Mouse (Mus musculus) lung, postnatal 14 days (tissue): ENCODE results near the gene Fam206a.
A peak's percentile ranks its signal among the peaks of the same experiment; 100 is the strongest.

Experiments used
- DNase-seq: peaks from one replicate; pipeline ENCODE4 v3.0.0; 2021

Gene Fam206a

DNA sequence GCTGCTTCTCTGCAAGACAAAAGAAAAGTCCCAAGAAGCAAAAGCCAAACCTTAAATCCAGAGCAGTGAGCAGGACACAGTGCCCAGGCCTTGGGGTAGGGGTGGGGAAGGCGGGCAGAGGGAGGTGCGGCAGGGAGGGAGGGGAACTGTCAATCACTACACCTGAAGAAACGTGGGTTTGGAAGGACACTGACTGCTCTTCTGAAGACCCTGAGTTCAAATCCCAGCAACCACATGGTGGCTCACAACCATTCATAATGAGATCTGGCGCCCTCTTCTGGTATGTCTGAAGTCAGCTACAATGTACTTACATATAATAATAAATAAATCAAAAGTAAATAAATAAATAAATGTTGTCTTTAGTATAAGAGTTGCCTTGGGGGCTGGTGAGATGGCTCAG is 42.8 kb downstream of the Fam206a start:
- DNase-seq: no peak

DNA sequence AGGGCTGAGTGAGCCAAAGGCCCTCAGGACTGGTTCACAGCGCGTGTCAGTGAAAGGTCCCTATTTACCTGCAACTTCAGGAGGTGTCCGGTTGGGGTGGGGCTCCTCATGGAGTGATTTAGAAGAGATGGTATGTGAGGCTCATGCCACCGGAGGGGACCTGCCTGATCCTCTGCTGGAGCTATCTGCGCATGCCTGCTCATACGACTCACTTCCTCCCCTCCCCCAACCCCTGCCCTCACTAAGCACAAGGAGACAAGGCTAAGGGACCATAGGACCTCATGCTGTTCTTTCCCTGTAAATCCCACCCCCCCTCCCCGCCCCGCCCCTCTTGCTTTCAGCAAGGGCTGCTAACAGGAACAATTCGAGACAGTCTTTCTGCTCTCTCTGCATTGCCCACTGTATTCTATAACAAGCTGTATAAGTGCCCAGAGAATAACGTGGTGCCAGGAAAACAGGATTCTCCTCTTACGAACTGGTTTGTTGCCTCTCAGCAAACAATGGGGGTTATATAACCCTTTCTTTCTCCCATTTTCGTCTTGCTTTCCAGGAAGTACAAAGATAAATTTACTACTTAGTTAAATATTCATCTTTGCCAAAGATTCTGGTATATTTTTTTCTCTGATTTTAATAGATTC is 43.9 kb downstream of the Fam206a start:
- DNase-seq: no peak

DNA sequence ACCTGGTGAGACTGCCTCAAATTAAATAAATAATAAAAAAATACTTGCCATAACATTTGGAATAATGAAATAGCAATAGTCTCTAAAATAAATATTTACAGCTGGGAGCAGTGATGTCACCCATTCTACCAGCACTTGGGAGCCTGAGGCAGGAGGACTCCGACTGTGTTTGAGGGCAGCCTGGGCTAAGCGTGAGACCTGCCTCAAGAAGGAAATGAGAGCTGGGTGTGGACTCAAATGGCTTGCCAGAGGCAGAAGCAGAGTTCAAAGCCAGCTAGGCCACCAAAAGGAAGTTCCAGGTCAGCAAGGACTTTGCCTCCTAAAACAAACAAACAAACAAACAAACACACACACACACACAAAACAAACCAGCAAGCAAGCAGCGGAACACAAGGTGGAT is 45.3 kb downstream of the Fam206a start:
- DNase-seq: no peak

DNA sequence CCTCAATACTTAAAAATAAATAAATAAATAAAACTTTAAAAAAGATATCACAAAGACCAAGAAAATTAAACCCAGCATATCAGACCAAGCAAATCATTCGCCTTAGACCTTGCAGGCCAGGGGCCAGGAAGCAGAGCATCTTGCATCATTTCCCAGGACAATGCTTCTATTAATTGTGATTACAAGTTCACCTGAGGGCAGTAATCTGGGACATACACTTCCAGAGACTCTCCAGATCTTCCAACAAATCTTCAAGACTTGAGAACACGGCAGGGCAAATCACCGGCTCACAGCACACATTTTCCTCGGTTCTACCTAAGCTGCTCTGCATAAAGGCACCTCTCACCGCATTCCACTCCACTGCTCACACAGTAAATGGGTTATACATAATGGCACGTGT is 45.9 kb downstream of the Fam206a start:
- no peak for DNase-seq

DNA sequence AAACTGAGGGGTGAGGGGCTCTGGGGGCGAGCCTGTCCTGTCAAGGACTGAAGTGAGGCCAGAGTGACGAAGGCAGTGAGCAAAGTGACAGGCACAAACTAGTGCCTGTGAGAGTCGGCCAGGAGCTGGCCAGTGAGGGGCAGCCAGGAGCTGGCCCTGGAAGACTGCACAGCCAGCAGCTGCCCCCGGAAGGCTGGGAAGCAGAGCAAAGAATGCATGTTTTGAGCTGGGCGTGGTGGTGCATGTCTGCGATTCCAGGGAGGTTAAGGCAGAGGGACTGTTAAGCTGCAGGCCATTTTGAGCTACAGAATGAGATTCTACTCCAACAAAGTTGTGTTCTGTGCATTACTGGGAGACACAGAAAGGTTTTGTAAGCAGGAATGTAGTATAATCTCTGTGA is 48.6 kb downstream of the Fam206a start:
- DNase-seq: peak; percentile 24

DNA sequence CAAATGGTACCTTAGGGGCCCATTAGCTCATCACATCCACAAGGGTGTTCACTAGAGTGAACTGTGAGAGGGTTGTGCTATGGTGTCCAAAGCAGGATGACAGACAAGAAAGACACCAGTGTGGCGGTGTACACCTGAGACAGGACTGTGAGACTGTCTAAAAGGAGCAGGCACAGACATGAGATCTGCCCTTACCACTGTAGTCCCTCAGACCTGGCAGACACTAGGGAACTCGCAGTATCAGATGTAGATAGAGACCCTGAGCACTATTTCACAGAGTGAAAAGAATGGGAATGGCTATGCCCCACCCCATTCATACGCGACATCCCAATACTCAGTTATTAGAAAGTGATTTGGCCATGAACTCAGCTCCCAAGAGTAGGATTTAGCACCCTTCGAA is 53.8 kb downstream of the Fam206a start:
- no peak for DNase-seq

DNA sequence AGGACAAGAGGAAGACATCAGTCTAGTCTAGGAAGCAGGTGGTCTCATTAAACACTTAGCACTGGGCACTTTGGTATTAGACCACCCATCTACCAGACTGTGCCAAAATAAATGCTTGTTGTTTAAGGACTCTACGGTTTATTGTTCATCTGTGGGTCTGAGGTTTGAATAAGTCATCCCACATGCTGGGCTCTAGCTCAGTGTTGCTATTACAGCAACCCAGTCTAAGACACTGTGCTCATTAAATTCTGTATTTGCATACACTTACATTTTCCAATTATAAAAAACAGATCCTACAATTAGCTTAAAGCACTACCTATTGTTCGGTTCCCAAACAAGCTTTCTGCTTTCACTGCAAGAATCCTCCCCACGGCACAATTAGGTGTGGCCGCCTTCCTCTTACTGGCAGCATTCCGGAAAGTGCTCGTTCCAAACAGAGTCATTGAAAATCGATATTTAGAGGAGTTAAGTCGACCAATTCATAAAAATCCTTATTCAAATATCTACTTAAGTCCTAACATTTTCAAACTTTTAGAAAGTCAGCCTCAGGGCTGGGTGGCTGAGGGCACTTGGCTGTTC is 54.3 kb downstream of the Fam206a start:
- no peak for DNase-seq

DNA sequence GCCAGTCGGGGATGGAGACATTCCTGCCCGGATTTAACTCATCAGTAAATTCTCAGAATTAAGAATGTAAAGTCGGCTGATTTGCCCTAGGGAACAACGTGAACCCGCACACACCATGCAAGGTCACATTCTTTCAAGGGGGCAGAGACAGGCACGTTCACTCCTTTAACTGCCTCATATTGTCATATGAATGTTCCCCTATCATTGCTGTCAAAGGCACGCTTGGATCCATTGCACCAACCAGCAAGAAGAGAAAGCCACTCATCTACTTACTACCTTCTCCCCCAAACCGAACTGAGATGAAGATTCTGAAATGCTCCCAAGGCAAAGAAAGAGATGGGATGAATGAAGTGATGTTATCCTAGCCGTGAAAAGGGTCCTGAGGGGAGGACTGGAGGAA is 56.6 kb downstream of the Fam206a start:
- DNase-seq: no peak
